Mouse (Mus musculus): ENCODE results near the gene Gm20388.

GRCm38 (mm10) chr8:122181991-122182390 lies 2271.3 kb downstream of the Gm20388 start:
- TF ChIP-seq CTCF (IDR thresholded peaks at IDR 0.05; ENCODE audit: borderline replicate concordance, extremely low read depth, insufficient read depth, insufficient read length) (no peak), POLR2A (IDR thresholded peaks at IDR 0.05; ENCODE audit: borderline replicate concordance, extremely low read depth, insufficient read depth, insufficient read length, poor library complexity, severe bottlenecking) (no peak)

Data from brain, embryonic 14.5 days (tissue).